Mouse (Mus musculus): Measurements from ENCODE around the gene Man2c1. TPM values are rescaled to one million over a fixed set of nuclear protein-coding genes. Genes with fewer than 3 reads are reported as not detected.

Gene Man2c1
- polyA plus RNA-seq (2015; fragmentation: Nextera tagmentation; extraction: Ambion mirVana), result 18.2 and 18.5 TPM in 2 replicates

GRCm38 (mm10) chr9:57130577-57131433 lies at the start of gene Man2c1:
Gene Man2c1 (plus strand): TSS chr9:57130690.
- peak within 1 kb of the TSS; percentile 78 for H3K4me3 ChIP-seq (ENCODE audit: low read depth, low read length)
- peak within 1 kb of the TSS; percentile 96 for H3K27ac ChIP-seq (ENCODE audit: low read depth)
- H3K9ac ChIP-seq (replicated peaks), result peak within 1 kb of the TSS; percentile 77
- H3K9me3 ChIP-seq (ENCODE audit: low read length), result no peaks in the 10 kb centered on the region
- ATAC-seq (peak; percentile 90), DNase-seq (peak; percentile 96)
- H3K4me1 ChIP-seq (ENCODE audit: insufficient read depth), result peaks cover 12% of the 10 kb centered on the region
- peaks cover 27% of the 10 kb centered on the region for H3K36me3 ChIP-seq (replicated peaks; ENCODE audit: insufficient read depth, low read length)
- TF ChIP-seq CTCF (IDR thresholded peaks at IDR 0.05; ENCODE audit: low read depth), result peak; percentile 97
- no peak for TF ChIP-seq EP300 (IDR thresholded peaks at IDR 0.05; ENCODE audit: low read depth)
- H3K27me3 ChIP-seq (ENCODE audit: insufficient read depth, low read length), result no peaks in the 10 kb centered on the region
- WGBS (ENCODE audit: insufficient replicate concordance), result under 1% methylated on average over 52 of the region's 58 CpGs
- H3K4me2 ChIP-seq (ENCODE audit: low read depth, low read length), result peak within 1 kb of the TSS; percentile 93

- no peak overlapping the region for H3K4me3 ChIP-seq (ENCODE audit: low read depth, low read length)
- no peaks in the 10 kb centered on the region for H3K27me3 ChIP-seq (ENCODE audit: insufficient read depth, low read length)
- no peak for ATAC-seq
- 82% methylated on average over 3 of the region's 3 CpGs for WGBS (ENCODE audit: insufficient replicate concordance)
- no peak overlapping the region for H3K27ac ChIP-seq (ENCODE audit: low read depth)
- no peak for TF ChIP-seq CTCF (IDR thresholded peaks at IDR 0.05; ENCODE audit: low read depth)
- no peaks in the 10 kb centered on the region for H3K9me3 ChIP-seq (ENCODE audit: low read length)
- DNase-seq, result no peak
- no peak overlapping the region for H3K9ac ChIP-seq (replicated peaks)
- H3K36me3 ChIP-seq (replicated peaks; ENCODE audit: insufficient read depth, low read length), result peaks cover 22% of the 10 kb centered on the region
- H3K4me1 ChIP-seq (ENCODE audit: insufficient read depth), result peaks cover 2% of the 10 kb centered on the region
- H3K4me2 ChIP-seq (ENCODE audit: low read depth, low read length), result no peak overlapping the region
These were observed 48.3 kb upstream of the Man2c1 start for GRCm38 (mm10) chr9:57082236-57082635.

GRCm38 (mm10) chr9:57117261-57117755 lies 13.2 kb upstream of the Man2c1 start:
- no peak overlapping the region for H3K4me2 ChIP-seq (ENCODE audit: low read depth, low read length)
- no peaks in the 10 kb centered on the region for H3K27me3 ChIP-seq (ENCODE audit: insufficient read depth, low read length)
- peaks cover 78% of the 10 kb centered on the region for H3K36me3 ChIP-seq (replicated peaks; ENCODE audit: insufficient read depth, low read length)
- ATAC-seq, result no peak
- DNase-seq, result no peak
- TF ChIP-seq CTCF (IDR thresholded peaks at IDR 0.05; ENCODE audit: low read depth) (no peak), EP300 (IDR thresholded peaks at IDR 0.05; ENCODE audit: low read depth) (no peak)
- H3K9ac ChIP-seq (replicated peaks), result no peak overlapping the region
- H3K27ac ChIP-seq (ENCODE audit: low read depth), result no peak overlapping the region
- H3K4me3 ChIP-seq (ENCODE audit: low read depth, low read length), result no peak overlapping the region
- WGBS (ENCODE audit: insufficient replicate concordance), result 91% methylated on average over 13 of the region's 13 CpGs
- no peaks in the 10 kb centered on the region for H3K9me3 ChIP-seq (ENCODE audit: low read length)
- H3K4me1 ChIP-seq (ENCODE audit: insufficient read depth), result no peaks in the 10 kb centered on the region

- peak overlapping the region; percentile 78 for H3K4me3 ChIP-seq (ENCODE audit: low read depth, low read length)
- no peak for TF ChIP-seq CTCF (IDR thresholded peaks at IDR 0.05; ENCODE audit: low read depth)
- no peak for TF ChIP-seq EP300 (IDR thresholded peaks at IDR 0.05; ENCODE audit: low read depth)
These were observed 849 bp upstream of the Man2c1 start for GRCm38 (mm10) chr9:57129641-57130040.

GRCm38 (mm10) chr9:57137246-57137645 lies 6.8 kb downstream of the Man2c1 start:
- H3K4me1 ChIP-seq (ENCODE audit: insufficient read depth), result no peaks in the 10 kb centered on the region
- no peaks in the 10 kb centered on the region for H3K27me3 ChIP-seq (ENCODE audit: insufficient read depth, low read length)
- ATAC-seq (no peak), DNase-seq (no peak)
- H3K4me3 ChIP-seq (ENCODE audit: low read depth, low read length), result no peak overlapping the region
- H3K4me2 ChIP-seq (ENCODE audit: low read depth, low read length), result no peak overlapping the region
- no peak for TF ChIP-seq EP300 (IDR thresholded peaks at IDR 0.05; ENCODE audit: low read depth)
- TF ChIP-seq CTCF (IDR thresholded peaks at IDR 0.05; ENCODE audit: low read depth), result no peak
- no peak overlapping the region for H3K9ac ChIP-seq (replicated peaks)
- WGBS (ENCODE audit: insufficient replicate concordance), result 86% methylated on average over 6 of the region's 6 CpGs
- H3K9me3 ChIP-seq (ENCODE audit: low read length), result no peaks in the 10 kb centered on the region
- no peak overlapping the region for H3K27ac ChIP-seq (ENCODE audit: low read depth)
- H3K36me3 ChIP-seq (replicated peaks; ENCODE audit: insufficient read depth, low read length), result peaks cover 34% of the 10 kb centered on the region

More at GRCm38 (mm10) chr9:57129641-57130040, 849 bp upstream of the Man2c1 start:
- peaks cover 12% of the 10 kb centered on the region for H3K4me1 ChIP-seq (ENCODE audit: insufficient read depth)
- ATAC-seq, result no peak
- H3K27me3 ChIP-seq (ENCODE audit: insufficient read depth, low read length), result no peaks in the 10 kb centered on the region
- no peak for DNase-seq
- no peak overlapping the region for H3K27ac ChIP-seq (ENCODE audit: low read depth)
- no peaks in the 10 kb centered on the region for H3K9me3 ChIP-seq (ENCODE audit: low read length)
- H3K9ac ChIP-seq (replicated peaks), result peak overlapping the region; percentile 77
- peak overlapping the region; percentile 93 for H3K4me2 ChIP-seq (ENCODE audit: low read depth, low read length)
- H3K36me3 ChIP-seq (replicated peaks; ENCODE audit: insufficient read depth, low read length), result peaks cover 37% of the 10 kb centered on the region

GRCm38 (mm10) chr9:57137777-57138176 lies 7.3 kb downstream of the Man2c1 start:
- no peaks in the 10 kb centered on the region for H3K27me3 ChIP-seq (ENCODE audit: insufficient read depth, low read length)
- H3K36me3 ChIP-seq (replicated peaks; ENCODE audit: insufficient read depth, low read length), result peaks cover 34% of the 10 kb centered on the region

More at GRCm38 (mm10) chr9:57137777-57138176, 7.3 kb downstream of the Man2c1 start:
- TF ChIP-seq EP300 (IDR thresholded peaks at IDR 0.05; ENCODE audit: low read depth), result no peak
- no peak for TF ChIP-seq CTCF (IDR thresholded peaks at IDR 0.05; ENCODE audit: low read depth)
- Histone ChIP-seq H3K9ac (replicated peaks) (no peak overlapping the region), H3K4me1 (ENCODE audit: insufficient read depth) (no peaks in the 10 kb centered on the region), H3K4me3 (ENCODE audit: low read depth, low read length) (no peak overlapping the region), H3K4me2 (ENCODE audit: low read depth, low read length) (no peak overlapping the region), H3K9me3 (ENCODE audit: low read length) (no peaks in the 10 kb centered on the region), H3K27ac (ENCODE audit: low read depth) (no peak overlapping the region)
- 81% methylated on average over 9 of the region's 9 CpGs for WGBS (ENCODE audit: insufficient replicate concordance)
- DNase-seq (no peak), ATAC-seq (no peak)

All from liver, postnatal 0 days (tissue).